Mouse (Mus musculus): Measurements from ENCODE around the gene 6430550D23Rik. TPM values are rescaled to one million over a fixed set of nuclear protein-coding genes. Genes with fewer than 3 reads are reported as not detected.

The 6430550D23Rik gene
- polyA plus RNA-seq, 1 experiment from 2014 or later = 1.9 TPM

DNA sequence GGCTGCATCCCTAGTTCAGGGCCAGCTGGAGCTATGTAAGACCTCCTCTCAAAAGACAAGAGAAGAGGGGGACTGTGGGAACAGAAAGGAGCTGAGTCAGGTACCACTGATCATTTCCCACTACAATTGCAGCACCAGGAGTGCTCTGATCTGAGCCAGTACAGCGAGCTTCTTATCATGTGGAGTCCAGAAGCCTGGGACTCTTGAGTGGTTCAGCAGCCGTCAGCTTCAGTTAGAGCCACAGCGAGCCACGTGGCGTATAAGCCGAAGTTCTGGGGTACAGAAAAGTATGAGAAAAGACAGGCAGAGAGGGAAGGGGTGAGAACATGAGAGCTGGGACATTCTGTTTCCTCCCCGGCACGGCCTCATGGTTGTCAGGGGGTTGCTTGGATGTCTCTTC, 13.4 kb upstream of the 6430550D23Rik start:
- H3K9me3 ChIP-seq (ENCODE audit: low read depth, low read length) = no peaks in the 10 kb centered on the region
- ATAC-seq (ENCODE audit: insufficient read depth) = no peak
- no peak overlapping the region for H3K4me3 ChIP-seq (ENCODE audit: low read depth, low read length)
- H3K9ac ChIP-seq = no peak overlapping the region
- TF ChIP-seq CTCF (IDR thresholded peaks at IDR 0.05; ENCODE audit: low read depth) = no peak
- H3K4me1 ChIP-seq (ENCODE audit: insufficient read depth) = no peaks in the 10 kb centered on the region
- 83% methylated on average over 8 of the region's 8 CpGs for WGBS
- no peak overlapping the region for H3K27ac ChIP-seq (ENCODE audit: low read depth)
- no peak for DNase-seq
- H3K36me3 ChIP-seq (ENCODE audit: insufficient read depth) = peaks cover 28% of the 10 kb centered on the region
- H3K27me3 ChIP-seq (ENCODE audit: insufficient read depth, low read length) = no peaks in the 10 kb centered on the region
- no peak overlapping the region for H3K4me2 ChIP-seq

DNA sequence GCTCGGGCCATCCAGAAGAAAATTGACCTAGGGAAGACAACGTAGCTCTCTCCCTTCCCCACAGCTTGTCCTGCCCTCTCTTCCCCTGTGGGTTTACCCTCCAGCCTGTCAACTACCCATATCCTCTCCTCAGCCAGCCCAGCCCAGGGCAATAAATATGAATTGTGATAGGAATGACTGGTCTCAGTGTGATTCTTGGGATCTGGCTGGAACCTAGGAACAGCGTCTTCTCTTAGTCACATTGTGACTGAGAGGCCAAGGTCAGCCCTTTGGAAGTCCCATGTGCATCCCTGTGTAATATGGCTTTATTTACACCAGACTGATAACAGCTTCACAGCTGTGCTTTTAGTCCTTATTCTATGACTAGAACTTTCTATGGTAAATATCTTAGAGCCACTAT, 10.3 kb upstream of the 6430550D23Rik start:
- Histone ChIP-seq H3K4me1 (ENCODE audit: insufficient read depth) (no peaks in the 10 kb centered on the region), H3K4me3 (ENCODE audit: low read depth, low read length) (no peak overlapping the region), H3K36me3 (ENCODE audit: insufficient read depth) (peaks cover 58% of the 10 kb centered on the region), H3K4me2 (no peak overlapping the region), H3K27ac (ENCODE audit: low read depth) (no peak overlapping the region), H3K9me3 (ENCODE audit: low read depth, low read length) (no peaks in the 10 kb centered on the region), H3K9ac (no peak overlapping the region), H3K27me3 (ENCODE audit: insufficient read depth, low read length) (no peaks in the 10 kb centered on the region)
- DNase-seq (no peak), ATAC-seq (ENCODE audit: insufficient read depth) (no peak)
- 74% methylated on average over 3 of the region's 3 CpGs for WGBS
- TF ChIP-seq CTCF (IDR thresholded peaks at IDR 0.05; ENCODE audit: low read depth) = no peak

DNA sequence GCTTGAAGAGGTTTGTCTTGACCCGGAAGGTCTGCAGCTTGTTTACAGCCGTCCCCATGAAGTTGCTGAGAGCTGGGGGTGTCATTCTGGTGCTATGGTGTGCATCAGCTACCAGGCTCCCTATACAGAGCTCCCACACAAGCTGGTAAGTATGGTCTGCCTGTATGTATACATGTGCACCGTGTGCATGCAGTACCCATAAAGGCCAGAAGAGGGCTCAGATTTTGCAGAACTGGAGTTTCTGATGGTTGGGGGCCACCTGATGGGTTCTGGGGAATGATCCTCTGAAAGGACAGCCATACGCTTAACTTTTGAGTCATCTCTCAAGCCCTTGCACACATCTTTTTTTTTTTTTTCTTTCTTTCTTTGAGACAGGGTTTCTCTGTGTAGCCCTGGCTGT, 2.4 kb downstream of the 6430550D23Rik start:
- no peaks in the 10 kb centered on the region for H3K9me3 ChIP-seq (ENCODE audit: low read depth, low read length)
- no peak overlapping the region for H3K9ac ChIP-seq
- H3K4me1 ChIP-seq (ENCODE audit: insufficient read depth) = no peaks in the 10 kb centered on the region
- ATAC-seq (ENCODE audit: insufficient read depth) = no peak
- H3K36me3 ChIP-seq (ENCODE audit: insufficient read depth) = peaks cover 9% of the 10 kb centered on the region
- TF ChIP-seq CTCF (IDR thresholded peaks at IDR 0.05; ENCODE audit: low read depth) = peak; percentile 50
- peak; percentile 11 for DNase-seq
- no peak overlapping the region for H3K4me2 ChIP-seq
- H3K27ac ChIP-seq (ENCODE audit: low read depth) = no peak overlapping the region
- 84% methylated on average over 4 of the region's 4 CpGs for WGBS
- no peaks in the 10 kb centered on the region for H3K27me3 ChIP-seq (ENCODE audit: insufficient read depth, low read length)
- no peak overlapping the region for H3K4me3 ChIP-seq (ENCODE audit: low read depth, low read length)

DNA sequence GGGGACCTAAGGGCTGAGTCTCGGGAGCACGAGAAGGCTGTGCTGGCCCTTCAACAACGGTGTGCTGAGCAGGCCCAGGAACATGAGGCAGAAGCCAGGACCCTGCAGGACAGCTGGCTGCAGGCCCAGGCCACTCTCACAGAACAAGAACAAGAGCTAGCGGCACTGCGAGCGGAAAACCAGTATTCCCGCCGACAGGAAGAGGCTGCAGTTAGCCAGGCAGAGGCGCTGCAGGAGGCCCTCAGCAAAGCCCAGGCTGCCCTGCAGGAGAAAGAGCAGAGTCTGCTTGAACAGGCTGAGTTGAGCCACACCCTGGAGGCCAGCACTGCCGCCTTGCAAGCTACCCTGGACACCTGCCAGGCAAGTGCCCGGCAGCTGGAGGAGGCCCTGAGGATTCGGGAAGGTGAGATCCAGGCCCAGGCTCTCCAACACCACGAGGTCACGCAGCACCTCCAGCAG, 15.9 kb downstream of the 6430550D23Rik start:
- Histone ChIP-seq H3K36me3 (ENCODE audit: insufficient read depth) (peaks cover 95% of the 10 kb centered on the region), H3K4me2 (no peak overlapping the region; the same call in 1 of the 2 replicates), H3K9ac (no peak overlapping the region), H3K4me3 (ENCODE audit: low read depth, low read length) (no peak overlapping the region), H3K4me1 (ENCODE audit: insufficient read depth) (no peaks in the 10 kb centered on the region), H3K27ac (ENCODE audit: low read depth) (no peak overlapping the region), H3K27me3 (ENCODE audit: insufficient read depth, low read length) (no peaks in the 10 kb centered on the region), H3K9me3 (ENCODE audit: low read depth, low read length) (no peaks in the 10 kb centered on the region)
- WGBS = 79% methylated on average over 14 of the region's 14 CpGs
- TF ChIP-seq CTCF (IDR thresholded peaks at IDR 0.05; ENCODE audit: low read depth) = no peak
- ATAC-seq (ENCODE audit: insufficient read depth) (no peak), DNase-seq (peak; percentile 12)

DNA sequence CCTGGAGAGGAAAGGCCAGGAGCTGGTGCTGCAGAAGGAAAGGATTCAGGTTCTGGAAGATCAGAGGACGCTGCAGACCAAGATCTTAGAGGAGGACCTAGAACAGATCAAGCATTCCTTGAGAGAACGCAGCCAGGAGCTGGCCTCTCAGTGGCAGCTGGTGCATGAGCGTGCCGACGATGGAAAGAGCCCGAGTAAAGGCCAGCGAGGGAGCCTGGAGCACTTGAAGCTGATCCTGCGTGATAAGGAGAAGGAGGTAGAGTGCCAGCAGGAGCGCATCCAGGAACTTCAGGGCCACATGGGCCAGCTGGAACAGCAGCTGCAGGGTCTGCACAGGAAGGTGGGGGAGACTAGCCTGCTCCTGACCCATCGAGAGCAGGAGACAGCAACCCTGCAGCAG, 16.6 kb downstream of the 6430550D23Rik start:
- Histone ChIP-seq H3K4me1 (ENCODE audit: insufficient read depth) (no peaks in the 10 kb centered on the region), H3K4me2 (no peak overlapping the region), H3K27ac (ENCODE audit: low read depth) (no peak overlapping the region), H3K9me3 (ENCODE audit: low read depth, low read length) (no peaks in the 10 kb centered on the region), H3K36me3 (ENCODE audit: insufficient read depth) (peaks cover 95% of the 10 kb centered on the region), H3K9ac (no peak overlapping the region), H3K4me3 (ENCODE audit: low read depth, low read length) (no peak overlapping the region), H3K27me3 (ENCODE audit: insufficient read depth, low read length) (no peaks in the 10 kb centered on the region)
- no peak for DNase-seq
- TF ChIP-seq CTCF (IDR thresholded peaks at IDR 0.05; ENCODE audit: low read depth) = no peak
- no peak for ATAC-seq (ENCODE audit: insufficient read depth)
- WGBS = 75% methylated on average over 10 of the region's 10 CpGs

DNA sequence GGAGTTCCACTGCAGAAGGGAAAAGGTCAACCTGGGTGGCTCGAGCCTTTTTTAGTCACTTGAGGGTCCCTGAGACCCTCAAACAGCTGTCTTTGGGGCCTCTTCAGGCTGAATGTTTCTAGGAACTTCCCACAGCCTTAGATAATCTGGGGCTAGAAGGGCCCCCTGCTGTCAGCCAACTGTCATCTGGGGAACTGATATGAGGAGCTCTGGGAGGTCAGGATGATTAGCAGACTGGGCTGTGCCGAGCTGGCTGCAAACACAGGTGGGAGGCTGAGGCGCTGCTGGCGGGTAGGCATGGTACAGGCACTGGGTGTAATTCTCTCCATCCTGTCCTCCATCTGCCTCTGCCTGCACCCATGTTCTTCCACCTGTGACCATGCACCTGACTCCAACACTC, 18.7 kb downstream of the 6430550D23Rik start:
- Histone ChIP-seq H3K9me3 (ENCODE audit: low read depth, low read length) (no peaks in the 10 kb centered on the region), H3K27ac (ENCODE audit: low read depth) (peak overlapping the region; percentile 36; the same call in 1 of the 2 replicates), H3K4me2 (peak overlapping the region; percentile 18; the same call in 1 of the 2 replicates), H3K4me1 (ENCODE audit: insufficient read depth) (no peaks in the 10 kb centered on the region), H3K9ac (no peak overlapping the region), H3K4me3 (ENCODE audit: low read depth, low read length) (peak overlapping the region; percentile 9; the same call in 1 of the 2 replicates), H3K36me3 (ENCODE audit: insufficient read depth) (peaks cover 97% of the 10 kb centered on the region), H3K27me3 (ENCODE audit: insufficient read depth, low read length) (no peaks in the 10 kb centered on the region)
- DNase-seq = no peak
- 40% methylated on average over 4 of the region's 4 CpGs for WGBS
- no peak for ATAC-seq (ENCODE audit: insufficient read depth)
- TF ChIP-seq CTCF (IDR thresholded peaks at IDR 0.05; ENCODE audit: low read depth) = no peak

DNA sequence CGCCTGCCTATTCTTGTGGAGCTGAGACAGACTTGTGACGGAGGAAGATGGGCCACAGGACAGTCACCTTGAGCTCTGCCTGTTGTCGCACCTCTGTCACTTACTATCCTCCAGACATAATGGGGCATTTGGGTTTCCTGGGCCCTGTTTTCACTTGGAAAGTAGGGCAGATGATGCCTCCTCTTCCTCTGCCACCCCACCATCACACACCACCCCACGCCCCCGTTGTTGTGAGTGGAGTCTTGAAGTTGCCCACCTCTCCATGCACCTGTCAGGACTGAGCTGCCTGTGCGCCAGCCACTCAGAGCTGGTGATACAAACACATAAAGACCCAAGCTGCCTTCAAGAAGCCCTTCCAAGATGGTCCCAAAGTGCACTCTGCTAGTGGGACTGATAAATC, 20.6 kb downstream of the 6430550D23Rik start:
- Histone ChIP-seq H3K27ac (ENCODE audit: low read depth) (no peak overlapping the region), H3K4me1 (ENCODE audit: insufficient read depth) (no peaks in the 10 kb centered on the region), H3K9ac (no peak overlapping the region), H3K4me2 (no peak overlapping the region), H3K36me3 (ENCODE audit: insufficient read depth) (peaks cover 95% of the 10 kb centered on the region), H3K4me3 (ENCODE audit: low read depth, low read length) (no peak overlapping the region), H3K9me3 (ENCODE audit: low read depth, low read length) (no peaks in the 10 kb centered on the region), H3K27me3 (ENCODE audit: insufficient read depth, low read length) (no peaks in the 10 kb centered on the region)
- WGBS = 96% methylated on average over 6 of the region's 6 CpGs
- no peak for DNase-seq
- no peak for TF ChIP-seq CTCF (IDR thresholded peaks at IDR 0.05; ENCODE audit: low read depth)
- no peak for ATAC-seq (ENCODE audit: insufficient read depth)

DNA sequence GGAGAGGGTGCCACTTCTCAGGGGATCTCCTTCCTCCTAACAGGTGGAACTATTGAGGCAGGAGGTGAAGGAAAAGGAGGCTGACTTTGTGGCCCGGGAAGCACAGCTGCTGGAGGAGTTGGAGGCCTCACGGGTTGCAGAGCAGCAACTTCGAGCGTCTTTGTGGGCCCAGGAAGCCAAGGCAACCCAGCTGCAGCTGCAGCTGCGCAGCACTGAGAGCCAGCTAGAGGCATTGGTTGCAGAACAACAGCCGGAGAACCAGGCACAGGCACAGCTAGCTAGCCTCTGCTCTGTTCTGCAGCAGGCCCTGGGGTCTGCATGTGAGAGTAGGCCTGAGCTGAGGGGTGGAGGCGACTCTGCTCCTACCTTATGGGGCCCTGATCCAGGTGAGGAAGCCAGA, 22.0 kb downstream of the 6430550D23Rik start:
- Histone ChIP-seq H3K27ac (ENCODE audit: low read depth) (no peak overlapping the region), H3K9ac (no peak overlapping the region), H3K4me2 (no peak overlapping the region), H3K36me3 (ENCODE audit: insufficient read depth) (peaks cover 95% of the 10 kb centered on the region), H3K4me3 (ENCODE audit: low read depth, low read length) (no peak overlapping the region), H3K4me1 (ENCODE audit: insufficient read depth) (no peaks in the 10 kb centered on the region), H3K27me3 (ENCODE audit: insufficient read depth, low read length) (no peaks in the 10 kb centered on the region), H3K9me3 (ENCODE audit: low read depth, low read length) (no peaks in the 10 kb centered on the region)
- no peak for DNase-seq
- no peak for ATAC-seq (ENCODE audit: insufficient read depth)
- 90% methylated on average over 7 of the region's 7 CpGs for WGBS
- TF ChIP-seq CTCF (IDR thresholded peaks at IDR 0.05; ENCODE audit: low read depth) = no peak

All from lung, embryonic 14.5 days (tissue).